Mouse (Mus musculus) inflammation-experienced regulatory T-cells, adult 16 weeks (primary cell): ENCODE measurements around the gene Nampt. TPM values are rescaled to one million over a fixed set of nuclear protein-coding genes. Genes with fewer than 3 reads are reported as not detected.

Experiments
- polyA plus RNA-seq: library from polyadenylated mRNA; unstranded; fragments of 100-300 nt; shearing (Covaris generic); gene quantifications from one replicate; pipeline ENCODE4 v1.2.1, GENCODE M21; 2017

Gene Nampt
- polyA plus RNA-seq = 25.7 TPM

DNA sequence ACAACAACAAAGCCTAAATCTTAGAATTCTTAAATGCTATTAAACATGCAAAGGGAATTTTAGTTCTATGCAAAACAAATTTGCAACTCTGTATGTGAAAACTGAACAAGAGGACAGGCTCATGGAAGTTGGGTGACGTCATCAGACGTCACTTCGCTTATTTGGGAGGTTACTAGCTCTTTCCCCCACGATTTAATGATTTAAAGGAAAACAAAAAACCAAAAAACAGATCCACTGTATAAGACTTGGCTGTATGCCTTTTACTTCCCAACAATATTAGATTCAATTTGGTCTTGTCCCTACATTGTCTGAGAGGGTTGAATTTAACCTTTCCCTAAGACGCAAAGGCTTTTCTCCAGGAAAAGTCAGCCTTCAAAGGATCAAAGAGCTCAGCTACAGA, at the start of gene Nampt:
Gene Nampt, plus strand, starts transcription at position 130 of the 400 bp plus-strand sequence.

Other genes with a start within 250 kb of the Nampt start
- gene Sypl, start 134.3 kb downstream of the Nampt start, polyA plus RNA-seq = 81.8 TPM